18 mouse cellular contexts compared by ENCODE assay signal in the genomic region with DNA sequence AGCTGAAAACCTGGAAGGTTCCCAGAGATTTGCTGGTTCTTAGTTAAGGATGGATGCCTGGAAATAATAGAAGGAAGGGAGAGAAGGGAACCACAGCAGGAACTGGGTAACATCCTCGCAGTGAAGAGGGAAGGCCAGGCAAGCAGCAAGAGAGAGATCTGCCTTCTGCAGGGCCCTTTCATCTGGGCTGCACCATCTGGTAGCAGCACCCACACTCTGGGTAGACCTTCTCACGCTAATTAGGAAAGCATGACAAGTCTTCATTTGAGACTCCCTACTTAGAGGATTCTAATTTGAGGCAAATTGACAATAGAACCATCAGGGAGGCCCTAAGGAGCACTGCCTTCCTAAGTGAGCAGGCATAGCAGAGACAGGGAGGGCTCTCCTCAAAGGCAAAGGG.
DNase-seq lines count a peak whose midpoint lies in the region; ATAC-seq and TF ChIP-seq lines count a peak whose summit lies in the region.
"Had no signal": no experiment of that assay in that cellular context is flagged by ENCODE, and none has a peak within 500 bp of the region (broad histone marks: within the 10 kb centered on the region; RNA-seq: fewer than 3 reads in every experiment).

No protein-coding gene starts in this region.

- no peak for DNase-seq in frontal cortex, postnatal 10 days (ENCODE audit: low spot score in 2 of 2)
- peak; percentile 9 to 60 for DNase-seq in layer of hippocampus, adult 18-20 months (ENCODE audit: low spot score in 2 of 2)
- no peak for DNase-seq in layer of hippocampus, postnatal 25 days (ENCODE audit: extremely low spot score in 1 of 2, low spot score in 1 of 2)
- peak; percentile 69 for DNase-seq in brain, adult 2 months (ENCODE audit: low read depth, low spot score)
- peak; percentile 38 for DNase-seq in brain, embryonic 14.5 days (ENCODE audit: low read depth)
- DNase-seq: adrenal gland, adult 2 months; adrenal gland, postnatal 25 days; cerebellum, adult 11 months; cerebellum, adult 8-10 months; cerebellum, postnatal 14 days; embryo, embryonic 11 days; gastrocnemius, adult 2 months; gastrocnemius, postnatal 36 days; heart, adult 18-20 months; heart, postnatal 36 days; kidney, adult 11 months had no signal

- peak; percentile 75 for ATAC-seq in frontal cortex, adult (ENCODE audit: low TSS enrichment)
- no peak for ATAC-seq in megakaryocyte progenitor cell, adult 5-6 weeks (replicated peaks; ENCODE audit: poor library complexity)

- no peak for TF ChIP-seq POLR2A in brain, embryonic 14.5 days (IDR thresholded peaks at IDR 0.05; ENCODE audit: borderline replicate concordance, extremely low read depth, insufficient read depth, insufficient read length, poor library complexity, severe bottlenecking)

- no peak for TF ChIP-seq CTCF in brain, embryonic 14.5 days (IDR thresholded peaks at IDR 0.05; ENCODE audit: borderline replicate concordance, extremely low read depth, insufficient read depth, insufficient read length)

Comparison
In these comparisons a context has a peak if more than half of its experiments do, and no peak if none do; other contexts are left out.
1. DNase-seq: peak in layer of hippocampus, adult 18-20 months (2 of 2), brain, adult 2 months (single experiment) and brain, embryonic 14.5 days (single experiment); none in frontal cortex, postnatal 10 days (0 of 2) and layer of hippocampus, postnatal 25 days (0 of 2).